Mouse (Mus musculus) retina, adult 2 months (tissue): Measurements from ENCODE around the gene Vps11.
"Not testable (repeated sequence)": the region's sequence is repeated elsewhere in the genome, so short reads cannot be mapped to it uniquely, and the experiment has no call there.

Source experiments
- DNase-seq: peaks from one replicate; pipeline ENCODE4 v3.0.0-alpha.2; 2012; ENCODE audit warnings: low read depth, low spot score

The Vps11 gene

GRCm38 (mm10) chr9:44314910-44315309, 46.6 kb downstream of the Vps11 start:
- DNase-seq = no peak

GRCm38 (mm10) chr9:44314257-44314547, 47.3 kb downstream of the Vps11 start:
- peak; percentile 78 for DNase-seq

- no peak for DNase-seq
These were observed 47.8 kb downstream of the Vps11 start for GRCm38 (mm10) chr9:44313476-44314256.

- no peak for DNase-seq
These were observed 50.0 kb downstream of the Vps11 start for GRCm38 (mm10) chr9:44311136-44312134.

GRCm38 (mm10) chr9:44310750-44311135, 50.7 kb downstream of the Vps11 start:
- DNase-seq = no peak

GRCm38 (mm10) chr9:44309756-44310155, 51.7 kb downstream of the Vps11 start:
- no peak for DNase-seq

GRCm38 (mm10) chr9:44307248-44307647, 54.2 kb downstream of the Vps11 start:
- no peak for DNase-seq

GRCm38 (mm10) chr9:44306532-44306931, 54.9 kb downstream of the Vps11 start:
- DNase-seq = no peak

GRCm38 (mm10) chr9:44305466-44306079, 55.9 kb downstream of the Vps11 start, which contains the start of gene Hinfp:
Hinfp (minus strand) TSS chr9:44305671.
- DNase-seq = peak; percentile 97

- not testable (repeated sequence) for DNase-seq
These were observed 61.5 kb downstream of the Vps11 start for GRCm38 (mm10) chr9:44300001-44300400.
